Mouse (Mus musculus): Measurements from ENCODE around the gene Olfr610. TPM values are rescaled to one million over a fixed set of nuclear protein-coding genes. Genes with fewer than 3 reads are reported as not detected.
"Not testable (repeated sequence)": the region's sequence is repeated elsewhere in the genome, so short reads cannot be mapped to it uniquely, and the experiment has no call there.

Gene Olfr610
- not detected in 2 replicates for polyA plus RNA-seq (2014; fragmentation: Nextera tagmentation; extraction: Ambion mirVana)

DNA sequence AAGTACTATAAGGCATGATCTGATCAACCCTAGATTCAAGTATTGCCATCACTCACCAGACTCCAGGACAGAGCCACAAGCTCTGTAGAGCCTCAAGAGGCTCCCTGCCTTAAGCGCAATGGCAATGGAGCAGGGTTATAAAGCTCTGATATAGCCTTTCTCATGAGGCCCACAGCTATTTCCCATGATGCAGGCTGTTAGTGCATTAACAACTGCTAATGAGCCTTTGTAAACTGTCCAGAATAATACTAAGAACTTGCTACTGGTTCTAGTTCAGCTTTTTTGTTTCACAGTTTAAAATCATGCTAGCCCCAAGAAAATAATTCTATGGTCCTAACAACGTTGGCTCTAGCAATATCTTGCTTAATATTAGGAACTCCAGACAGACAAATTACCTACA, at the start of gene Olfr610:
Olfr610 (minus strand) TSS at position 101 of the 400 bp plus-strand sequence.
- Histone ChIP-seq H3K9me3 (ENCODE audit: control insufficient read depth, low read length) (no peaks in the 10 kb centered on the region), H3K36me3 (ENCODE audit: control insufficient read depth, insufficient read depth, low read length) (no peaks in the 10 kb centered on the region), H3K4me3 (ENCODE audit: low read length) (no peak within 1 kb of the TSS), H3K9ac (ENCODE audit: low read depth, low read length) (no peak within 1 kb of the TSS), H3K4me1 (ENCODE audit: control insufficient read depth, insufficient read depth, low read length) (no peaks in the 10 kb centered on the region), H3K27ac (ENCODE audit: low read depth, low read length) (no peak within 1 kb of the TSS), H3K4me2 (replicated peaks; ENCODE audit: low read depth, low read length) (no peak within 1 kb of the TSS), H3K27me3 (ENCODE audit: control insufficient read depth, insufficient read depth, low read length) (no peaks in the 10 kb centered on the region)
- 86% methylated on average over 2 of the region's 2 CpGs for WGBS
- ATAC-seq (ENCODE audit: low FRiP score, low TSS enrichment) = no peak

- 80% methylated on average over 2 of the region's 2 CpGs for WGBS
- H3K9me3 ChIP-seq (ENCODE audit: control insufficient read depth, low read length) = no peaks in the 10 kb centered on the region
- H3K36me3 ChIP-seq (ENCODE audit: control insufficient read depth, insufficient read depth, low read length) = no peaks in the 10 kb centered on the region
- H3K4me2 ChIP-seq (replicated peaks; ENCODE audit: low read depth, low read length) = no peak within 1 kb of the TSS
- no peaks in the 10 kb centered on the region for H3K4me1 ChIP-seq (ENCODE audit: control insufficient read depth, insufficient read depth, low read length)
- no peak within 1 kb of the TSS for H3K4me3 ChIP-seq (ENCODE audit: low read length)
- H3K9ac ChIP-seq (ENCODE audit: low read depth, low read length) = no peak within 1 kb of the TSS
- ATAC-seq (ENCODE audit: low FRiP score, low TSS enrichment) = no peak
- H3K27ac ChIP-seq (ENCODE audit: low read depth, low read length) = no peak within 1 kb of the TSS
- no peaks in the 10 kb centered on the region for H3K27me3 ChIP-seq (ENCODE audit: control insufficient read depth, insufficient read depth, low read length)
These were observed 43.9 kb upstream of the Olfr610 start, which contains the start of gene Olfr615 for GRCm38 (mm10) chr7:103555779-103556178. Gene Olfr615 (plus strand): TSS chr7:103556079.

- no peak within 1 kb of the TSS for H3K27ac ChIP-seq (ENCODE audit: low read depth, low read length)
- H3K27me3 ChIP-seq (ENCODE audit: control insufficient read depth, insufficient read depth, low read length) = no peaks in the 10 kb centered on the region
- no peak within 1 kb of the TSS for H3K4me3 ChIP-seq (ENCODE audit: low read length)
- no peaks in the 10 kb centered on the region for H3K4me1 ChIP-seq (ENCODE audit: control insufficient read depth, insufficient read depth, low read length)
- H3K9me3 ChIP-seq (ENCODE audit: control insufficient read depth, low read length) = no peaks in the 10 kb centered on the region
- H3K9ac ChIP-seq (ENCODE audit: low read depth, low read length) = no peak within 1 kb of the TSS
- H3K36me3 ChIP-seq (ENCODE audit: control insufficient read depth, insufficient read depth, low read length) = no peaks in the 10 kb centered on the region
- ATAC-seq (ENCODE audit: low FRiP score, low TSS enrichment) = no peak
- no peak within 1 kb of the TSS for H3K4me2 ChIP-seq (replicated peaks; ENCODE audit: low read depth, low read length)
- 80% methylated on average over 2 of the region's 2 CpGs for WGBS
These were observed 35.9 kb upstream of the Olfr610 start, which contains the start of gene Olfr613 for GRCm38 (mm10) chr7:103547774-103548173. Gene Olfr613 (plus strand): TSS chr7:103548074.

DNA sequence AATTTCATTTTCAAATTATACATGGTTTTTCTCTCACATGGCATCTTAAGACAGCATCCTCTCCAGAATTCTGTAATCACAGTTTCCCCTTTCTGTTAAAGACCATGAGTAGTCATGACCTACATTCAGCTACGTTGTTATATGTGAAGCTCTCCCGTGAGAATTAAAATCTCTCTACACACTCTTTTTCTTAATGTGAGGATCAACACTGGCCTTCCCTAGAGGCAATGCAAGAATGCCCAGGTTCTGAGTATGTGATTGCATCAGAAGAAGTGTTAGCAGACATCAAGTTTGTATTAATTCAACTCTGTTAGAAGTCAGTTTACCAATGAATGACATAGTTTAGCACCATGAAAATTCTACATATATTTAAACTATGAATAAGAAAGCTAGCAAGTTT, 30.7 kb upstream of the Olfr610 start, which contains the start of gene Olfr612:
Olfr612 (minus strand) TSS at position 101 of the 400 bp plus-strand sequence.
- not testable (repeated sequence) for H3K27me3 ChIP-seq (ENCODE audit: control insufficient read depth, insufficient read depth, low read length); ATAC-seq (ENCODE audit: low FRiP score, low TSS enrichment); H3K4me2 ChIP-seq (replicated peaks; ENCODE audit: low read depth, low read length); H3K9ac ChIP-seq (ENCODE audit: low read depth, low read length); H3K4me1 ChIP-seq (ENCODE audit: control insufficient read depth, insufficient read depth, low read length); H3K27ac ChIP-seq (ENCODE audit: low read depth, low read length); H3K36me3 ChIP-seq (ENCODE audit: control insufficient read depth, insufficient read depth, low read length); H3K9me3 ChIP-seq (ENCODE audit: control insufficient read depth, low read length); H3K4me3 ChIP-seq (ENCODE audit: low read length)
- WGBS = 84% methylated on average over 2 of the region's 2 CpGs

- 71% methylated on average over 1 of the region's 1 CpGs for WGBS
- H3K4me2 ChIP-seq (replicated peaks; ENCODE audit: low read depth, low read length); H3K27me3 ChIP-seq (ENCODE audit: control insufficient read depth, insufficient read depth, low read length); H3K36me3 ChIP-seq (ENCODE audit: control insufficient read depth, insufficient read depth, low read length); H3K9ac ChIP-seq (ENCODE audit: low read depth, low read length); H3K27ac ChIP-seq (ENCODE audit: low read depth, low read length); H3K4me1 ChIP-seq (ENCODE audit: control insufficient read depth, insufficient read depth, low read length); H3K9me3 ChIP-seq (ENCODE audit: control insufficient read depth, low read length); H3K4me3 ChIP-seq (ENCODE audit: low read length); ATAC-seq (ENCODE audit: low FRiP score, low TSS enrichment): not testable (repeated sequence)
These were observed 8.8 kb upstream of the Olfr610 start, which contains the start of gene Olfr611 for GRCm38 (mm10) chr7:103520746-103521145. Gene Olfr611 (minus strand): TSS chr7:103520846.

DNA sequence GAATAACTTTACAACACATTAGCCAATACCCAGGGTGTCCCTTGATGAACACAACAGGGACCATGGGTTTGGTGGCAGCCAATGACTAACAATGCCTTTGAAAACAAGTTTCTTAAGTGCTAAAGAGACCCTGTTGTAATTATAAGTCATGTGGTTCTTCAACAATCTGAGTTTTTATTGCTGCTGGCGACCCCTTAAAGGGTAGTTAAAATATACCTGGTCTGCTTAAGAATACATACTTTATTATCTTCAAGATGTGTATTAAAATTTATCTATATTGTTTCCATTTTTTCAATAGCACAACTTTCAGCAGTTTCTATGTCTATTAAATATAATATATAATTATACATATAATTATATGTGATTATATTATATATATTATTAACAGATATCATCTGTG, 14.0 kb downstream of the Olfr610 start, which contains the start of gene Olfr609:
Olfr609 (minus strand) TSS at position 101 of the 400 bp plus-strand sequence.
- H3K36me3 ChIP-seq (ENCODE audit: control insufficient read depth, insufficient read depth, low read length) = no peaks in the 10 kb centered on the region
- no peak within 1 kb of the TSS for H3K9ac ChIP-seq (ENCODE audit: low read depth, low read length)
- 66% methylated on average over 1 of the region's 1 CpGs for WGBS
- H3K4me1 ChIP-seq (ENCODE audit: control insufficient read depth, insufficient read depth, low read length) = no peaks in the 10 kb centered on the region
- no peaks in the 10 kb centered on the region for H3K27me3 ChIP-seq (ENCODE audit: control insufficient read depth, insufficient read depth, low read length)
- H3K4me2 ChIP-seq (replicated peaks; ENCODE audit: low read depth, low read length) = no peak within 1 kb of the TSS
- no peak for ATAC-seq (ENCODE audit: low FRiP score, low TSS enrichment)
- H3K4me3 ChIP-seq (ENCODE audit: low read length) = no peak within 1 kb of the TSS
- no peaks in the 10 kb centered on the region for H3K9me3 ChIP-seq (ENCODE audit: control insufficient read depth, low read length)
- H3K27ac ChIP-seq (ENCODE audit: low read depth, low read length) = no peak within 1 kb of the TSS

DNA sequence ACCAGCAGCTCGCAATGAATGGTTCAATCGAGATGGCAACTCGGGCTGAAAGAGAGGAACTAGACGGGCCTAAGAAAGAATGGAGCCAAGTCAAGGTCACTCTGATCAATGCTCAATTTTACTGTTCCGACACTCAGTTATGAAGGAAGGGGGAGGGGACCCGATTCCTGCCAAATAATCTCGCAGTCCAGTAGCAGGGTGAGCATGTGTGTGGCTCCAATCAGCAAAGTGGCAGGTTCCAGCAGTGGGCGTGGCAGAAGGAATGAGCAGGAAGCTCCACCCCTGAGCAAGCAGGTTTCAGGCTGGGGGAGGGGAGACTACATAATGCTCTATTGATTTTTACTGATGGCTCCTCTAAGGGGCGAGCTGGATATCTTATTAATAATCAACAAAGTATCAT, 34.8 kb downstream of the Olfr610 start:
- H3K4me3 ChIP-seq (ENCODE audit: low read length); H3K36me3 ChIP-seq (ENCODE audit: control insufficient read depth, insufficient read depth, low read length); H3K27me3 ChIP-seq (ENCODE audit: control insufficient read depth, insufficient read depth, low read length); H3K27ac ChIP-seq (ENCODE audit: low read depth, low read length); H3K9me3 ChIP-seq (ENCODE audit: control insufficient read depth, low read length); ATAC-seq (ENCODE audit: low FRiP score, low TSS enrichment); H3K4me1 ChIP-seq (ENCODE audit: control insufficient read depth, insufficient read depth, low read length); H3K9ac ChIP-seq (ENCODE audit: low read depth, low read length); H3K4me2 ChIP-seq (replicated peaks; ENCODE audit: low read depth, low read length): not testable (repeated sequence)
- 87% methylated on average over 9 of the region's 9 CpGs for WGBS

- Histone ChIP-seq H3K9me3 (ENCODE audit: control insufficient read depth, low read length) (no peaks in the 10 kb centered on the region), H3K4me1 (ENCODE audit: control insufficient read depth, insufficient read depth, low read length) (no peaks in the 10 kb centered on the region), H3K27ac (ENCODE audit: low read depth, low read length) (no peak within 1 kb of the TSS), H3K27me3 (ENCODE audit: control insufficient read depth, insufficient read depth, low read length) (no peaks in the 10 kb centered on the region), H3K9ac (ENCODE audit: low read depth, low read length) (no peak within 1 kb of the TSS), H3K4me3 (ENCODE audit: low read length) (no peak within 1 kb of the TSS), H3K4me2 (replicated peaks; ENCODE audit: low read depth, low read length) (no peak within 1 kb of the TSS), H3K36me3 (ENCODE audit: control insufficient read depth, insufficient read depth, low read length) (no peaks in the 10 kb centered on the region)
- no peak for ATAC-seq (ENCODE audit: low FRiP score, low TSS enrichment)
These were observed 42.3 kb downstream of the Olfr610 start, which contains the start of gene Olfr608 for GRCm38 (mm10) chr7:103469577-103469976. Gene Olfr608 (plus strand): TSS chr7:103469877.

DNA sequence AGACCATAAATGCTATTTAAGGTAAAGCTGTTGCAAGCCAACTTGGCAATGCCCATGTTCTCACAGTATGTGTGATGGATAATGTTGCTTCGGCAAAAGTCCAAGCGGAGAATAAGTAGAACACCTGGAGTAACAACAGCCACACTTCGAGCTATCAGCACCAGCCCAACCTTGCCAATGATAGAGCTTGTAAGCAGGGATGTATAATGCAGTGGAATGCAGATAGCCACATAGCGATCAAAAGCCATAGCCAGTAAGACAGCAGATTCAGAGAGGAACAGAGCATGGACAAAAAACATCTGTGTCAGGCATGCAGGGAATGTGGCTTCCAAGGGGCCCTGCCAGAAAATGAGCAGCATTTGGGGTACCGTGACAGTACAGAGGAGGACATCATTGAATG, 51.3 kb downstream of the Olfr610 start:
- H3K9ac ChIP-seq (ENCODE audit: low read depth, low read length) = no peak overlapping the region
- H3K27me3 ChIP-seq (ENCODE audit: control insufficient read depth, insufficient read depth, low read length) = no peaks in the 10 kb centered on the region
- ATAC-seq (ENCODE audit: low FRiP score, low TSS enrichment) = no peak
- H3K4me3 ChIP-seq (ENCODE audit: low read length) = no peak overlapping the region
- 88% methylated on average over 5 of the region's 5 CpGs for WGBS
- no peaks in the 10 kb centered on the region for H3K4me1 ChIP-seq (ENCODE audit: control insufficient read depth, insufficient read depth, low read length)
- H3K27ac ChIP-seq (ENCODE audit: low read depth, low read length) = no peak overlapping the region
- H3K36me3 ChIP-seq (ENCODE audit: control insufficient read depth, insufficient read depth, low read length) = no peaks in the 10 kb centered on the region
- H3K4me2 ChIP-seq (replicated peaks; ENCODE audit: low read depth, low read length) = no peak overlapping the region
- no peaks in the 10 kb centered on the region for H3K9me3 ChIP-seq (ENCODE audit: control insufficient read depth, low read length)
